Mouse (Mus musculus): ENCODE measurements around the gene Barx1. TPM values are rescaled to one million over a fixed set of nuclear protein-coding genes. Genes with fewer than 3 reads are reported as not detected.

Barx1 gene
- polyA plus RNA-seq, 1 experiment from 2014 or later: 4.8 TPM

DNA sequence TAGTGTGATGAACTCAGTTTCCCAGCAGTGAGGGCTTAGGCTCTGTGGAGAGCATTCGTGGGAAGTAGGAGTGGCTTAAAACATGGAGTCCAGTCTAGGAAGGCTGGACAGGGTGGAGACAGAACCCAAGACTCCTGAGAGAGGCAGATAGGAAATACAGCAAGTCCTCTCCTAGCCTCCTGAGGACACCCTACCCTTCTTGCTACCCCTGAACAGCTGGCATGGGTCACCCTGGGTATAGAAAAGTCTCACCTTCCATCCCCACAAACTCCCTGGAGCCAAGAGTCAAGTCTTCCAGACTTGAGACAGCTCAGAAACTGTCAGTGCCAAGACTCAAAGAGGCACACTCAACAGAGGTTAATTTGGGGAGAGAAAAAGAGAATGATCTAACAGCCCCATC is 1.2 kb upstream of the Barx1 start:
- Histone ChIP-seq H3K36me3 (no peaks in the 10 kb centered on the region), H3K9me3 (no peaks in the 10 kb centered on the region), H3K9ac (replicated peaks) (no peak overlapping the region), H3K27ac (no peak overlapping the region), H3K4me1 (replicated peaks) (peaks cover 54% of the 10 kb centered on the region), H3K27me3 (peaks cover 99% of the 10 kb centered on the region), H3K4me3 (replicated peaks) (no peak overlapping the region), H3K4me2 (no peak overlapping the region)
- no peak for ATAC-seq (ENCODE audit: insufficient number of reproducible peaks, insufficient read depth, low FRiP score, low TSS enrichment, low read depth)
- WGBS: 6% methylated on average over 1 of the region's 1 CpGs

DNA sequence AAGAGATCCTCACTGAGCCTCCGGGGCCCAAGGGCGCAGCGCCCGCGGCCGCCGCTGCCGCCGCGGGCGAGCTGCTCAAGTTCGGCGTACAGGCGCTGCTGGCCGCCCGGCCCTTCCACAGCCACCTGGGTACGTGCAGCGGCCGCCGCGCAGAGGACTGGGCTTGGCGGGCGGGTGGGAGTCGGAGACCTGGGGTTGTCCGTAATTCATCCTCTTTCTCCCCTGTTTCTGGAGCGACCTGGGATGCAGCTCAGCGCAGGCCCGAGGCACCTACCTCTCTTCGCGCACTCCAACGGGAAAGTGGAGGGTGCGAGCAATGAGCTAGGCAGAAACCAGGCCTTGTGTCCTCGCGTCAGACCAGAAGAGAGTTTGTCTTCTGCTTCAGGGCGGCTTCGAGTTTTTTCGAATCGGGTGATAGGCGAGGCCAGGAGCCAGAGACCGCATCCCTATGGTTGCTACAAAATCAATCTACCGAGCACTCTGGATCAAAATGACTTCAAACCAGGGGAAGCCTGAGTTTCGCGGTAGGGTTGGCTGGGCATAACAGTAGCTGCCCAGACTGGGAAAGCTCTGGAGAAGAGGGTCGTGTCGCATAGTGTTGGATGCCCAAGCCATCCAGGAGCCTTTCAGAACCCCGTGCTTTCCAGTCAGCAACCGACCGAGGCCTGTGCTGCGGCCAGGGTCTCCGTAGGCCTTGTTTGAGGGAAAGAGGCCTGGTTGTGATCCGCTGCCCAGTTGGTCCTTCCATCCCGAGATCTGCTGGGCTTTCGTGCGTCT is 601 bp downstream of the Barx1 start:
- 2% methylated on average over 54 of the region's 54 CpGs for WGBS

DNA sequence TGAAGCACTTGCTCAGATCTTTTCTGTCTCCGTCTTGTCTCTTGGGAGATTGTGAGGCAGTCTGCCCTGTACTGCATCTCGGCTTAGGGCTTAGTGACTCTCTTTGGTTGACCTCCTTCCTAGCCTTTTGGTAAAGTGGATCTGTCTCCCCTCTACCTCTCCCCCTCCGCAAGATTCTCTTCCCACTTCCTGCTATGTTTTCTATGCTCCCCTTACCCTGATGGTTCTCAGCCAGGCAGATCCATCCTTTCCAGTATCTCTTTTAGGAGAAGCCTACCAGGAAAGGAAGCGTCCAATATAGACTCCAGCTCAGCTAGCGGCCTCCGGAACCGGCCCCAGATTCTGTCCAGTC is 1.2 kb downstream of the Barx1 start:
- 9% methylated on average over 7 of the region's 7 CpGs for WGBS
- H3K27ac ChIP-seq: no peak overlapping the region
- no peaks in the 10 kb centered on the region for H3K9me3 ChIP-seq
- no peak overlapping the region for H3K9ac ChIP-seq (replicated peaks)
- H3K36me3 ChIP-seq: no peaks in the 10 kb centered on the region
- peak overlapping the region; percentile 81; the same call in 1 of the 2 replicates for H3K4me2 ChIP-seq
- no peak for ATAC-seq (ENCODE audit: insufficient number of reproducible peaks, insufficient read depth, low FRiP score, low TSS enrichment, low read depth)
- peak overlapping the region; percentile 53 for H3K4me3 ChIP-seq (replicated peaks)
- H3K27me3 ChIP-seq: peaks cover 99% of the 10 kb centered on the region
- peaks cover 53% of the 10 kb centered on the region for H3K4me1 ChIP-seq (replicated peaks)

More for the DNA sequence above, 601 bp downstream of the Barx1 start:
- Histone ChIP-seq H3K9ac (replicated peaks) (peak overlapping the region; percentile 63), H3K4me3 (replicated peaks) (peak overlapping the region; percentile 53), H3K27me3 (peaks cover 99% of the 10 kb centered on the region), H3K36me3 (no peaks in the 10 kb centered on the region), H3K4me1 (replicated peaks) (peaks cover 53% of the 10 kb centered on the region), H3K27ac (no peak overlapping the region), H3K9me3 (no peaks in the 10 kb centered on the region), H3K4me2 (peak overlapping the region; percentile 81)
- ATAC-seq (ENCODE audit: insufficient number of reproducible peaks, insufficient read depth, low FRiP score, low TSS enrichment, low read depth): no peak

DNA sequence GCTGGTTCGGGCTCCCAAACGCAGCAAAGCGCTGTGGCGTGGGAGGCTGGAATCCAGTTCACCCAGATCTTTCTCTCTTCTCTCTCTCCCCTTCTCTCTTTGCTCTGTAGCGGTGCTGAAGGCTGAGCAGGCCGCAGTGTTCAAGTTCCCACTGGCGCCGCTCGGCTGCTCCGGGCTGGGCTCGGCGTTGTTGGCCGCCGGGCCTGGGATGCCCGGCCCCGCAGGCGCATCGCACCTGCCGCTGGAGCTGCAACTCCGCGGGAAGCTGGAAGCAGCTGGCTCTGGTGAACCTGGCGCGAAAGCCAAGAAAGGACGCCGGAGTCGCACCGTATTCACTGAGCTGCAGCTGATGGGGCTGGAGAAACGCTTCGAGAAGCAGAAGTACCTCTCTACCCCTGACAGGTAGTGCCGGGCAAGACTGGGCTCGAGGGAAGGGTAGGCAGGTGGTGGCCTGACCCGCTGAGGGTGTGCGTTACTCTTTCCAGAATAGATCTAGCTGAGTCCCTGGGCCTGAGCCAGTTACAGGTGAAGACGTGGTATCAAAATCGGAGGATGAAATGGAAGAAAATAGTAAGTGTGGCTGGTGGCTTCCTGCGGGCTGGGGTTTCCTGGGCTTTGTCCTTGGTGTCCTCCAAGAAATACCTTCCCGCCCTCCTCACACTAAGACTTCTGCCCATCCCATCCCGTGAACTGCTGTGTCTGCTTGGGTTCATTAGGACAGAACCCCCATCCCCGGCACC is 2.3 kb downstream of the Barx1 start:
- no peak overlapping the region; the same call in 1 of the 2 replicates for H3K9ac ChIP-seq (replicated peaks)
- no peaks in the 10 kb centered on the region for H3K36me3 ChIP-seq
- peak overlapping the region; percentile 26 for H3K4me3 ChIP-seq (replicated peaks)
- H3K4me1 ChIP-seq (replicated peaks): peaks cover 50% of the 10 kb centered on the region
- H3K27ac ChIP-seq: no peak overlapping the region
- 1% methylated on average over 39 of the region's 39 CpGs for WGBS
- H3K9me3 ChIP-seq: no peaks in the 10 kb centered on the region
- peak overlapping the region; percentile 33 for H3K4me2 ChIP-seq
- peaks cover 99% of the 10 kb centered on the region for H3K27me3 ChIP-seq
- ATAC-seq (ENCODE audit: insufficient number of reproducible peaks, insufficient read depth, low FRiP score, low TSS enrichment, low read depth): no peak

DNA sequence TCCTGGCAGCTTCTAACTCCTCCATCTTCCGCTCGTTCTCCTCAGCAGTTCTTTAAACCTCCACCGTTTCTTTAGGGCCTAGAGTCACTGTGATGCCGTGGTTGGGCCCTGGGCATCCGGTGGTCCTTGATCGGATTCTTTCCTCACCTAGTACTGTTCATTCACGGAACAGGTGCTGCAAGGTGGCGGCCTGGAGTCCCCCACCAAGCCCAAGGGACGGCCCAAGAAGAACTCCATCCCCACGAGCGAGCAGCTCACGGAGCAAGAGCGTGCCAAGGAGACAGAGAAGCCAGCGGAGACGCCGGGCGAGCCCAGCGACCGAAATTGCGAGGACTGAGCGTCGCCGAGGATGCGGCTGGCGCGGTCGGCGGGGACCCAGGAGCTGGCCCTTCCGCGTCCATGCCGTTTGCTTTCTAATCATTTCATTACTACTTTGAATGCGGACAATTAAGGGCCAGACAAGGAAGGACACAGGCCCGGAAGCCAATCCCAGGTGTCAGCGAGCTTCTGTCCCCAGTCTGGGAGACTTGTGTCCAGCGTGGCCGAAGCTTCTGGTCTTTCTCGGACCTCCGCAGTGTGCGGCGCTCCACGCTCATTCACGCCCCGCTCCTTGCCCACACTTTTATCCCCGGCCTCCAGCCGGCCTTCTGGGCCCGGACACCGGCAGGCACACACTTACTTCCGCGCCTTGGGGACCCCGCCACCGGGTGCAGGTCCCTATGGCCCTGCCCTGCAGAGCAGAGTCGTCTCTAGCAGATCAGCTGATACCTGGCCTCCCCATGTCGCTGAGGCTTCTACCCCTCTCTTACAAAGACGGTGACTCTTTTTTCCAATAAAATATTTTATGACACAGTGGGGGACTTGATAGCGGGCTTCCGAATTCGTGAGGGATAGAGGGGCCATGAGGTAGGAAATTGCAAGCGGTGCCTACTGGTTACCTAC is 3.1 kb downstream of the Barx1 start:
- Histone ChIP-seq H3K9me3 (no peaks in the 10 kb centered on the region), H3K36me3 (no peaks in the 10 kb centered on the region), H3K4me1 (replicated peaks) (peaks cover 45% of the 10 kb centered on the region), H3K4me3 (replicated peaks) (peak overlapping the region; percentile 26), H3K27me3 (peaks cover 99% of the 10 kb centered on the region), H3K27ac (no peak overlapping the region), H3K4me2 (no peak overlapping the region), H3K9ac (replicated peaks) (no peak overlapping the region; the same call in 1 of the 2 replicates)
- ATAC-seq (ENCODE audit: insufficient number of reproducible peaks, insufficient read depth, low FRiP score, low TSS enrichment, low read depth): no peak
- WGBS: under 1% methylated on average over 58 of the region's 58 CpGs

DNA sequence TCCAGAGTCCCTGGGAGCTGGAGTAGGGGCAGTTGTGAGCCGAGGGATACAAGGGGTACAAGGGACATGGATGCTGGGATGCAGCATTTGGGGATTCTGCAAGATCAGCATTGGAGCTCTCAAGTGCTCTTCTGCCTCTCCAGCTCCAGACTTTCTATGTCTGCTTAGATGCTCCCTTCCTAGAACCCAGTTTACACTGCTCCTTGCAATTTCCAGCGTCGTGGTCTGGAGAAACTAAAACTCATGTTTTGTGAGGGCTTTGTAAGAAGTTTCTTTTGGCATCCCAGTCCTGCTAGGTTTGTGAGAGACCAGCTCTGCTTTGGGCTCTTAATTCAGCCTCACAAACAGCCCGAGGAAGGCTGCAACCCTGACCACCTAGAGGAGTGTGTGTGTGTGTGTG is 4.7 kb downstream of the Barx1 start:
- Histone ChIP-seq H3K4me3 (replicated peaks) (no peak overlapping the region), H3K27ac (no peak overlapping the region), H3K9ac (replicated peaks) (no peak overlapping the region), H3K4me2 (no peak overlapping the region), H3K27me3 (peaks cover 98% of the 10 kb centered on the region), H3K36me3 (no peaks in the 10 kb centered on the region), H3K9me3 (no peaks in the 10 kb centered on the region), H3K4me1 (replicated peaks) (peaks cover 42% of the 10 kb centered on the region)
- no peak for ATAC-seq (ENCODE audit: insufficient number of reproducible peaks, insufficient read depth, low FRiP score, low TSS enrichment, low read depth)
- WGBS: 5% methylated on average over 4 of the region's 4 CpGs

DNA sequence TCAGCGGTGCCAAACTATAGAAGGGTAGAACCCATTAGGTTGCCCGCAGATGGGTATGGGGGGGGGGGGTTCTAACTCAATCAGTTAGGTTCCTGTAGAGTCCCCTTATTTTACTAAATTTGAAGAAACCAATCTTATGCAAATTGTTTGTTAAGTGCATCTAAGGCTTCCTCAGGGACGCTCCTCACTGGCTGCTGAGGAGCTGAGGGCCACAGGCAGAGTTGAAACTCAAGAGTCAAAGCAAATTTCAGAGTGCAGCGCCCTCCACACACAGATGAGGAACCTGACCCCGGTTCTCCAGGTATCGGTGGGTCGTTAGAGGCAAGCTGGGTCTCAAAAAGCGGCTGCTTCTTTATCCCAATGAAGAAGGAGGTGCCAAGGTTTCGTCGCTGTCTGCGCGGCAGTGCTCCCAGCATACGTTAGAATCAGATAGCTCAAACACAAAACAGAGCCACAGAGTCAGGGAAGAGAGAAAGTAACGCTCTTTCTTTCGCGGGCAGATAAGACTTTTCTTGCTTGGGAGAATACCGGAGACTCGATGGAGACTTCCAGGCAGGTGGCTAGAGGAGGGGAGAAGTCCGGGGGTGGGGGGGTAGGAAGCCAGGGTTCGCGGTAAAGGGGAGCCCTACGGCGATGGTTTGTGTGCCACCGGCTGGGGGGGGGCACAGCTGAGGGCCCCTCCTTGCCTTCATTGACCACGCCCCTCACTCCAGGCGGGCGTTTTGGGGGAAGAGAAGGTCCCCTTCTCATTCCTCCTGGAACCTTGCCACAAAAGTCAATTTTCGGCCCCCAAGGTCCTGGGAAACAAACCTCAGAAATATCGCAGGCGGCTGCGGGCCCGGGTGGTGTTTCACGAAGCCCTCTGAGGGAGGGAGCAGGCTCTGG is 5.5 kb downstream of the Barx1 start:
- H3K4me1 ChIP-seq (replicated peaks): peaks cover 36% of the 10 kb centered on the region
- H3K9me3 ChIP-seq: no peaks in the 10 kb centered on the region
- no peak overlapping the region for H3K27ac ChIP-seq
- WGBS: 1% methylated on average over 33 of the region's 33 CpGs
- H3K9ac ChIP-seq (replicated peaks): peak overlapping the region; percentile 31; the same call in 1 of the 2 replicates
- peak overlapping the region; percentile 53 for H3K4me2 ChIP-seq
- no peaks in the 10 kb centered on the region for H3K36me3 ChIP-seq
- peaks cover 99% of the 10 kb centered on the region for H3K27me3 ChIP-seq
- no peak for ATAC-seq (ENCODE audit: insufficient number of reproducible peaks, insufficient read depth, low FRiP score, low TSS enrichment, low read depth)
- H3K4me3 ChIP-seq (replicated peaks): peak overlapping the region; percentile 26

DNA sequence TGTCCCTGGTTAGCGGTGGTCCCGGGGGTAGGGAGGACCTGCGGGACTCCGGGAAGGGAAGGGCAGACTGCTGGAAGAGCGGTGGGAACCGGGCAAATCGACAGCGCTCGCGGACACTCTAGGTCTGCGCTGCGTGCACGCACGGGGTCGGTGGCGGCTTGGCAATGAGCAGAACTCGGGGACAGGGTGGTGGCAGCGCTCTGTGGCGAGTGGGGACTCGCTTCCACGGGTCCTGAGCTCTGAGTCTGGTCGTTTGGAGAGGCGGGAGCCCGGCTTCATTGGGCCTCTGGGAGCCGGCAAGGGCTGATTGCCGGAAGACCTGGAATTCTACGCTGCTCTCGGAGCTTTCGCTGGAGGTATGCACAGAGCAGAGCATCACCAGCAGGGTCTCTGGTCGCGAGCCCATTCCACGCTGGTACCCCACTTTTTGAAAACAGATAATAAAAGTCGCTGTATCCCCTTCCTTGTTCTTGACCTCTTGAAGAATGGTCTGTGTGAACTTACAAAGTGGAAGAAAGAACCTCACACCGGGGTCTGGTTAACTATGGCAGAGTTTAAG is 6.3 kb downstream of the Barx1 start:
- H3K27me3 ChIP-seq: peaks cover 99% of the 10 kb centered on the region
- H3K36me3 ChIP-seq: no peaks in the 10 kb centered on the region
- WGBS: under 1% methylated on average over 34 of the region's 34 CpGs
- peak overlapping the region; percentile 53 for H3K4me2 ChIP-seq
- H3K4me3 ChIP-seq (replicated peaks): peak overlapping the region; percentile 26
- H3K9me3 ChIP-seq: no peaks in the 10 kb centered on the region
- H3K4me1 ChIP-seq (replicated peaks): peaks cover 31% of the 10 kb centered on the region
- peak overlapping the region; percentile 31; the same call in 1 of the 2 replicates for H3K9ac ChIP-seq (replicated peaks)
- ATAC-seq (ENCODE audit: insufficient number of reproducible peaks, insufficient read depth, low FRiP score, low TSS enrichment, low read depth): no peak
- no peak overlapping the region for H3K27ac ChIP-seq

DNA sequence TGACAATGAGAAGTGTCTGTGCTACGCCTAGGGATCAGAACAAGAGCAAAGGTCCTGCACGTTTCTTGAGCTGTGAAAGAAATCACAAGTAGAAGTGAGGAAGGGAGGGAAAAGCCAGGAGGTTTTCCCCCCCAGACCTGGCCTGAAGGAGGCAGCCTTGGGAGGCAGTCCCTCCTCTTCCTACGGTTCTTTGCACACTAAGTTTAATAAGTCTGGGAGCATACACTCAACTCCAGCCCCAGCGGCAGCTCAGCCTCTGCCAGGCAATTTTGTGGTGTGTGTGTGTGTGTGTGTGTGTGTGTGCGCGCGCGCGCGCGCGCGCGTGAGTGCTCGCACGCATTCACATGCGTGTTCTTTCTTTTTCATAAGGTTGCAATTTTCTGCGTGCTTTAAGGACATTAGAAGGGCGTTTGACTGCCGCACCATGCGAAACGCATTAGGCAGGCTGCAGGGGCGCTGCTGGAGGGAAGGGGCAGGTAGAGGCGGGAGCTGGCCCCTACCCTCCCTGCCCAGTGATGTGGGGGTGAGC is 9.6 kb downstream of the Barx1 start:
- Histone ChIP-seq H3K4me1 (replicated peaks) (peaks cover 17% of the 10 kb centered on the region), H3K27ac (no peak overlapping the region), H3K4me3 (replicated peaks) (peak overlapping the region; percentile 25), H3K36me3 (no peaks in the 10 kb centered on the region), H3K4me2 (peak overlapping the region; percentile 48), H3K27me3 (peaks cover 92% of the 10 kb centered on the region), H3K9ac (replicated peaks) (no peak overlapping the region), H3K9me3 (peaks cover 6% of the 10 kb centered on the region; the same call in 1 of the 2 replicates)
- under 1% methylated on average over 24 of the region's 24 CpGs for WGBS
- 0 out of 2 replicates have a peak, but pooled peaks have one; percentile 43 for ATAC-seq (ENCODE audit: insufficient number of reproducible peaks, insufficient read depth, low FRiP score, low TSS enrichment, low read depth)

DNA sequence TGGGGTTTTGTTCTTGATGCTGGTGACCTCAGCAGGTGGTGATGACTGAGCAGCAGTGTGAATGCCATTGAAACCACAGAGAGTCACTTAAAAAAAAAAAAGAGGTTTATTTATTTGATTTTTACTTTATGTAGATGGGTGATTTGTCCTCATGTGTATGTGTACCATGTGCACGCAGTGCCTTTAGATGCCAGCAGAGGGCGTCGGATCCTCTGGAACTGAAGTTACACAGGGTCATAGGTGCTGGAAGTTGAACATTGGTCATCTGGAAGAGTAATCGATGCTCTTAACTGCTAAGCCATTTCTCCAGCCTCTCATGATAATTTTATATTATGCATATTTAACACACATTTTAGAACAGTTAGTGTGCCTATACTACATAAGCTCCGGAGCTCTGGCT is 11.8 kb downstream of the Barx1 start:
- H3K27ac ChIP-seq: no peak overlapping the region
- peaks cover 91% of the 10 kb centered on the region for H3K27me3 ChIP-seq
- peaks cover 6% of the 10 kb centered on the region for H3K4me1 ChIP-seq (replicated peaks)
- peaks cover 6% of the 10 kb centered on the region; the same call in 1 of the 2 replicates for H3K9me3 ChIP-seq
- no peak overlapping the region for H3K9ac ChIP-seq (replicated peaks)
- H3K36me3 ChIP-seq: no peaks in the 10 kb centered on the region
- WGBS: 81% methylated on average over 5 of the region's 5 CpGs
- no peak overlapping the region for H3K4me2 ChIP-seq
- H3K4me3 ChIP-seq (replicated peaks): no peak overlapping the region
- no peak for ATAC-seq (ENCODE audit: insufficient number of reproducible peaks, insufficient read depth, low FRiP score, low TSS enrichment, low read depth)

Measured in limb, embryonic 12.5 days (tissue).